Mouse (Mus musculus) intestine, postnatal 0 days (tissue): ENCODE results near the gene Ndufaf2. TPM values are rescaled to one million over a fixed set of nuclear protein-coding genes. Genes with fewer than 3 reads are reported as not detected.

Experiments
- ATAC-seq: fragments of 200-750 bp; cut with Nextera tagmentation; 2 replicates; pipeline ENCODE4 v1.8.0; 2017; ENCODE audit warnings: mild to moderate bottlenecking, moderate TSS enrichment, moderate library complexity
- H3K27ac ChIP-seq: fragments of 300-500 bp; sonication (generic); 2 replicates; pipeline ENCODE4 v1.5.1; 2014; ENCODE audit warnings: mild to moderate bottlenecking, low read depth, low read length, moderate library complexity
- H3K27me3 ChIP-seq: fragments of 300-500 bp; sonication (generic); replicated peaks from 2 replicates; pipeline ENCODE4 v1.6.1; 2014; ENCODE audit warnings: low read length, mixed read lengths; ENCODE audit not compliant: control insufficient read depth, insufficient read depth
- H3K36me3 ChIP-seq: fragments of 300-500 bp; sonication (generic); 2 replicates; pipeline ENCODE4 v1.6.1; 2014; ENCODE audit warnings: mild to moderate bottlenecking, moderate library complexity; ENCODE audit not compliant: control insufficient read depth, insufficient read depth
- H3K4me1 ChIP-seq: fragments of 300-500 bp; sonication (generic); replicated peaks from 2 replicates; pipeline ENCODE4 v1.6.1; 2014; ENCODE audit warnings: antibody characterized with exemption, low read length, mixed read lengths; ENCODE audit not compliant: control insufficient read depth, insufficient read depth
- H3K4me2 ChIP-seq: fragments of 300-500 bp; sonication (generic); replicated peaks from 2 replicates; pipeline ENCODE4 v1.6.1; 2014; ENCODE audit warnings: low read depth, mild to moderate bottlenecking, moderate library complexity
- H3K4me3 ChIP-seq: fragments of 300-500 bp; sonication (generic); 2 replicates; pipeline ENCODE4 v1.5.1; 2014; ENCODE audit warnings: low read depth, low read length
- H3K9ac ChIP-seq: fragments of 300-500 bp; sonication (generic); 2 replicates; pipeline ENCODE4 v1.6.1; 2014; ENCODE audit warnings: mild to moderate bottlenecking, low read depth, low read length
- H3K9me3 ChIP-seq: fragments of 300-500 bp; sonication (generic); 2 replicates; pipeline ENCODE4 v1.6.1; 2016; ENCODE audit warnings: mixed run types; ENCODE audit not compliant: control insufficient read depth
- CTCF ChIP-seq: sonication (generic); IDR thresholded peaks from 2 replicates; pipeline ENCODE4 v1.5.1; 2016; ENCODE audit warnings: low read depth, mild to moderate bottlenecking, control low read depth, antibody characterized with exemption, moderate library complexity
- WGBS: fragments of 180-500 bp; shearing (Covaris S2); extraction: QIAGEN DNeasy Blood & Tissue Kit; methylation state at CpG from one replicate; pipeline ENCODE4 v1.1.7; 2014; 5-methylcytosine and 5-hydroxymethylcytosine counted together
- polyA plus RNA-seq: library from polyadenylated mRNA; unstranded; fragments of >200 nt; fragmentation: Nextera tagmentation; extraction: Ambion mirVana; gene quantifications from 2 replicates; pipeline ENCODE4 v1.2.1, GENCODE M21; 2015

Ndufaf2 gene
- polyA plus RNA-seq, 1 experiment from 2014 or later, result 39.2 TPM

DNA sequence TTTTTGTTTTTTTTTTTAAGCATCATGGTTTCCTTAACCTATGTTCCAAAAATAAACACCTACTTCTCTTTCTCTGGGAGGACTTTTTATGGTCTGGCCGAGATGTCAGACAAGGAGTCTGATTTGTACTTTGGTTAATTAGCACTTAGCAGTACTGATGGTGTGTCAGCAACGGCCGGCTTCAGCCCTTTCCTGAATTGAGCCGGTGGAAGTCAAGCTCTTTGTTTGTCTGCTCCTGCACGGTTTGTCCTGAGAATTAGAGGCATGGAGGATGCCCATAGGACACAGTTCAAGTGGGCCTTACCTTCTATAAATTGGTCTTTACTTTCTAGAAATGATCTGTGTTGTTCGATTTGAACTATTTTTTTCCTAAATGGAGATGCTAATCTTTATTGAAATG is 111.5 kb downstream of the Ndufaf2 start:
- Histone ChIP-seq H3K27ac (no peak overlapping the region), H3K9me3 (no peaks in the 10 kb centered on the region), H3K4me3 (no peak overlapping the region), H3K4me1 (no peaks in the 10 kb centered on the region), H3K36me3 (peaks cover 5% of the 10 kb centered on the region), H3K27me3 (no peaks in the 10 kb centered on the region), H3K4me2 (no peak overlapping the region), H3K9ac (no peak overlapping the region)
- no peak for TF ChIP-seq CTCF
- 53% methylated on average over 6 of the region's 6 CpGs for WGBS
- no peak for ATAC-seq

GRCm38 (mm10) chr13:108046071-108046470 is 112.4 kb downstream of the Ndufaf2 start:
- no peaks in the 10 kb centered on the region for H3K4me1 ChIP-seq
- no peaks in the 10 kb centered on the region for H3K9me3 ChIP-seq
- H3K36me3 ChIP-seq, result peaks cover 5% of the 10 kb centered on the region
- no peak overlapping the region for H3K9ac ChIP-seq
- no peaks in the 10 kb centered on the region for H3K27me3 ChIP-seq
- peak overlapping the region; percentile 90; the same call in 1 of the 2 replicates for H3K4me2 ChIP-seq
- 59% methylated on average over 3 of the region's 3 CpGs for WGBS
- no peak for TF ChIP-seq CTCF
- no peak overlapping the region for H3K27ac ChIP-seq
- ATAC-seq, result peak; percentile 63
- H3K4me3 ChIP-seq, result no peak overlapping the region

DNA sequence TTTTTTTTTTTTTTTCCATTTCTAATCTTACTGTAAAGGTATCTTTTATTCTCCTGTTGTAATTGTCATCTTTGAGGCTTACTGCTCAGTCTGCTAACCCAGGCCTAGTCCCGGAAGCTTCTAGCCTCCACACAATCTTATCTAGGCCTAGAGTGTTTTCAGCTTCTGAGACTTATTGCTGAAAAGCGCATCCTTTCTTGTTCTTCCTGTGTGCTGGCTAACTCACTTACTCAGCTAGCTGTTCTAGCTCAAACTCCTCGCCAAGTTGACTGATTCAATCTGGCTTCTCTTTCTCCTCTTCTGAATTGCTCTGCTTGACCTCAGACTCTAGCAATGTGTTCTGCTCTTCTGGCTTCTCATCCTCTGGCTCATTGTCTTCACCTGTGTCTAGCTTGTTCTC is 112.8 kb downstream of the Ndufaf2 start:
- TF ChIP-seq CTCF, result no peak
- no peak overlapping the region for H3K27ac ChIP-seq
- H3K36me3 ChIP-seq, result peaks cover 5% of the 10 kb centered on the region
- H3K9me3 ChIP-seq, result no peaks in the 10 kb centered on the region
- no peak for ATAC-seq
- H3K4me3 ChIP-seq, result no peak overlapping the region
- no peak overlapping the region for H3K9ac ChIP-seq
- no peaks in the 10 kb centered on the region for H3K4me1 ChIP-seq
- H3K4me2 ChIP-seq, result peak overlapping the region; percentile 90; the same call in 1 of the 2 replicates
- WGBS, result 45% methylated on average over 3 of the region's 3 CpGs
- H3K27me3 ChIP-seq, result no peaks in the 10 kb centered on the region

DNA sequence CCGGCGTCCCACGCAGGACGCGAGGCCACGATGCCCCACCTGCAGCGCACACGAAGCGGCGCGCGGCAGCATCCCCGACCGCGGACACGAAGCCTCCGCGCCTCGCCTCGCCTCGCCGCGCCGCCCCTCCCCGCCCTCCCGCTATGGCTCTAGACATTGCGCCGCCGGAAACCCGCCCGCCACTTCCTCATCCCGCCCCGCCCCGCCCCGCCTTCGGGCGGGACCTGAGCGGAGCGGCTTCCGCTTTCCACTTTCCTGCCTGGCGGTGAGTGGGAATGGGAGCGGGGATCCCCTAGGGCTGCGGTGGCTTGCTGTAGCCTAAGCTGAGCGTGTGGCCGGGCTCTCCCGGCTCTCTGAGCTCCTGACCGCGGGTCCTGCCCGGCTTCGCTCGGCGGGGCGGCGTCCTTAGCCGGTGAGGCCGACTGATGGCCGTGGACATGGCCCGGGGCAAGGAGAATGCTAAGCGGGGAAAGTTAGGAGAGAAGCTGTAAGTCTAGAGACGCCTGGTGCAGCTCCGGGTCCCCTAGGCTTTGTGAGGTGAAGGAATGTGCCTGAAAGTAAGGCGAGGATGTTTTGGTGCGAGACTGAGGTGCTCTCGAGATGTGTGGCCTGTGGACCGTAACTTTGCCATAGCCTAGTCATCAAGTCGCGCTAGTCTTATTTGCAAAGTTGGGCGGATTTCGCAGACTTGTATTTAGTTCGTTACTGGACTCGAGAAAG is 114.0 kb downstream of the Ndufaf2 start, which contains the start of gene Smim15:
Smim15 (plus strand) TSS at position 225 of the 720 bp plus-strand sequence.
- Histone ChIP-seq H3K36me3 (peaks cover 5% of the 10 kb centered on the region), H3K4me2 (peak within 1 kb of the TSS; percentile 90), H3K9me3 (no peaks in the 10 kb centered on the region), H3K27me3 (no peaks in the 10 kb centered on the region), H3K4me1 (0 out of 2 replicates have a peak, but pooled peaks cover 1% of the 10 kb centered on the region), H3K27ac (peak within 1 kb of the TSS; percentile 92), H3K4me3 (peak within 1 kb of the TSS; percentile 98), H3K9ac (peak within 1 kb of the TSS; percentile 84)
- WGBS, result under 1% methylated on average over 56 of the region's 71 CpGs
- TF ChIP-seq CTCF, result peak; percentile 1; the same call in 1 of the 2 replicates
- peak; percentile 96 for ATAC-seq

- peak overlapping the region; percentile 98 for H3K4me3 ChIP-seq
- TF ChIP-seq CTCF, result peak; percentile 45
- H3K4me1 ChIP-seq, result 0 out of 2 replicates have a peak, but pooled peaks cover 3% of the 10 kb centered on the region
- peak overlapping the region; percentile 92 for H3K27ac ChIP-seq
- H3K27me3 ChIP-seq, result no peaks in the 10 kb centered on the region
- ATAC-seq, result 0 out of 2 replicates have a peak, but pooled peaks have one; percentile 3
- H3K9me3 ChIP-seq, result no peaks in the 10 kb centered on the region
- peak overlapping the region; percentile 90 for H3K4me2 ChIP-seq
- WGBS, result 2% methylated on average over 23 of the region's 23 CpGs
- H3K36me3 ChIP-seq, result peaks cover 5% of the 10 kb centered on the region
- peak overlapping the region; percentile 84 for H3K9ac ChIP-seq
Observed at GRCm38 (mm10) chr13:108043431-108044221, 114.8 kb downstream of the Ndufaf2 start.

DNA sequence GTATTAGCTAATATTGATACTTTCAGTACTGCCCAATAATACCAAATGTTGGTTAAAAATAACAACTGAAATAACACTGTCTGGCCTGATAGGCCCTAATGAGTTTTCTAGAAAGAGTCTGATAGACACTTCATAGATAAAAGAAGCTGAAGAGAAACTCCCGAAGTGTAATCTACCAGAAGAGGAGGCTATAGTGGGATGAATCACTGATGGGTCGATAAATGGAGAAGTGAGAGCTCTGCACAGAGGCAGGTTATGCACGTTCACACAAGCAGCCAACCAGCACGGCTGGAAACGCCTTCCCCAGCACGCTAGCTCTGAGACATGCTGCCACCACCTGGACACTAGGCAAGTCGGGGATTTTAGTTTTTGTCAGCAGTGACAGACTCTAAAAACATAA is 117.1 kb downstream of the Ndufaf2 start:
- H3K4me2 ChIP-seq, result no peak overlapping the region
- TF ChIP-seq CTCF, result peak; percentile 82
- peak; percentile 34; the same call in 1 of the 2 replicates for ATAC-seq
- H3K9ac ChIP-seq, result no peak overlapping the region
- no peaks in the 10 kb centered on the region for H3K36me3 ChIP-seq
- under 1% methylated on average over 7 of the region's 7 CpGs for WGBS
- H3K27ac ChIP-seq, result no peak overlapping the region
- H3K27me3 ChIP-seq, result no peaks in the 10 kb centered on the region
- H3K9me3 ChIP-seq, result no peaks in the 10 kb centered on the region
- H3K4me1 ChIP-seq, result 0 out of 2 replicates have a peak, but pooled peaks cover 3% of the 10 kb centered on the region
- H3K4me3 ChIP-seq, result no peak overlapping the region
